Mouse (Mus musculus): Measurements from ENCODE around the gene Parn. TPM values are rescaled to one million over a fixed set of nuclear protein-coding genes. Genes with fewer than 3 reads are reported as not detected.
A peak's percentile ranks its signal among the peaks of the same experiment; 100 is the strongest.

The Parn gene
- polyA plus RNA-seq (2016; fragmentation: Nextera tagmentation; extraction: Ambion mirVana), result 29.1 and 29.3 TPM in 2 replicates

DNA sequence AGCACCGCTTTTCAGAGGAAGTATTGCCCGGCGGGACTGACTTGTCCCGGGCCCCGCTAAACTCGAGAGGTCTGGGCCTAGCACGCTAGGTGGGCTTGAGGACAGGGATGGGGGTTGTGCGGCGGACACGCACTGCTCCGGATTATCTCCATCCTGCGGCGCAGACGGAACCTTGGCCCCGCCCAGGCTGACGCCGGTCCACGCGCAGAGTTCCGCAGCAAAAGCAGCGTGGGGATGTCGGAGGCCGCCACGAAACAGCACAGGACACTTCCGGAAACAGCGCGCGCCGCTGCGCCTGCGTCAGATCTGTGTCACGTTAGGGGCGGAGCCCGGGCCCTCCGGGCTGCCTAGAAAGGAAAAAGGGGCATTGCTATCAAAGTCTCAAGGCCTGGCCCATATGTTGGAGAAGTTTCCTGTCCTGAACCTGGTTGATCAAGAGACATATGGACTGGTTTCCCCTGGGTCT, at the start of gene Parn:
TSS of gene Parn (minus strand) at position 293 of the 466 bp plus-strand sequence.
- peaks cover 16% of the 10 kb centered on the region for H3K4me1 ChIP-seq (replicated peaks)
- no peaks in the 10 kb centered on the region for H3K9me3 ChIP-seq (replicated peaks)
- no peaks in the 10 kb centered on the region for H3K27me3 ChIP-seq (replicated peaks)
- H3K4me2 ChIP-seq, result peak within 1 kb of the TSS; percentile 78
- H3K36me3 ChIP-seq, result peaks cover 19% of the 10 kb centered on the region
- under 1% methylated on average over 35 of the region's 35 CpGs for WGBS
- H3K27ac ChIP-seq (ENCODE audit: poor library complexity, severe bottlenecking), result peak within 1 kb of the TSS; percentile 72
- peak within 1 kb of the TSS; percentile 89 for H3K9ac ChIP-seq
- ATAC-seq (ENCODE audit: insufficient number of reproducible peaks, low FRiP score), result peak; percentile 90
- peak within 1 kb of the TSS; percentile 89 for H3K4me3 ChIP-seq

DNA sequence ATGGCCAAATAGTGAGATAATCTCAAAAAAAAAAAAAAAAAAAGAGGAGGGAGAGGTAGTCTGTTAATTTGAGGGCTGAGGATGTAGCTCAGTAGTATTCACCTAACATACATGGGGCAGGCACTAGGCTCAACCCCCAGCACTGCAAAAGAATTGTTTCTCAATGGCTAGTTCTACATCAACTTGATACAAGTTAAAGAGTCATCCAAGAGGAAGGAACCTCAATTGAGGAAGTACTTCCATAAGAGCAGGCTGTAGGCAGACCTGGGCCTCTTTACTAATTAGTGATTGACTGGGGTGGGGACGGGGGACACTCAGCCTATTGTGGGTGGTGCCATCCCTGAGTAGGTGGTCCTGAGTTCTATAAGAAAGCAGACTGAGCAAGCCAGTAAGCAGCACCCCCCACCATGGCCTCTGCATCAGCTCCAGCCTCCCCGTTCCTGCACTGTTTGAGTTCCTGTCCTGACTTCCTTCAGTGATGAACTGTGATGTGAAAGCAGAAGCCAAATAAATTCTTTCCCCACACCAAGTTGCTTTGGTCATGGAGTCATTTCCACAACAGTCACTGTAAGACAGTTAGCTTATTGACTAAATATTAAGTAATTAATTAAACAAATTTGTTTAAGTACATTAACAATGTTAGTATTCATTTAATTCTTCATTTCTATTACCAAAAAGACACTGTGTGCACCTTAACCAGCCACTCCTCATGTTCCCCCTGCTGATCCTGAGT, 49.0 kb upstream of the Parn start:
- H3K4me3 ChIP-seq, result no peak overlapping the region
- H3K9ac ChIP-seq, result no peak overlapping the region
- no peak for ATAC-seq (ENCODE audit: insufficient number of reproducible peaks, low FRiP score)
- 63% methylated on average over 2 of the region's 2 CpGs for WGBS
- H3K27me3 ChIP-seq (replicated peaks), result no peaks in the 10 kb centered on the region
- H3K4me1 ChIP-seq (replicated peaks), result no peaks in the 10 kb centered on the region
- no peak overlapping the region for H3K4me2 ChIP-seq
- H3K9me3 ChIP-seq (replicated peaks), result no peaks in the 10 kb centered on the region
- no peaks in the 10 kb centered on the region for H3K36me3 ChIP-seq
- no peak overlapping the region for H3K27ac ChIP-seq (ENCODE audit: poor library complexity, severe bottlenecking)

DNA sequence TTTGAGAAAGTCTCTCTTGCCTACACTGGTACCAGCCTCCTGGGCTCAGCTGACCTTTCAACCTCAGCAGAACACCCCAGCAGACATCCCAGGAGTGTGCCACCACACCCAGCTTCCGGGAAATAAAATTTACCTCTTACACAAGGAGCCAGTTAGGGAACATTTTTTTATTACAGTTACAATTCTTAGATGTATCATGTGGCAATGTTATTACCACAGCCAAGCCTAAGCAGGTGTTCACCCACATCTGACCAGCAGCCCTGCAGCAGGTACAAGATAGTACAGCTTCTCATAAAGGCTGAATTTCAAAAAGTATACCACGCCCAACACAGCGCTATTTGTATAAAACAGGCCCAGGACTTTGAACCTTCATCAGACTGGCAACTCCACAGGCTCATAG, 46.9 kb upstream of the Parn start:
- H3K9ac ChIP-seq, result no peak overlapping the region
- no peaks in the 10 kb centered on the region for H3K36me3 ChIP-seq
- no peaks in the 10 kb centered on the region for H3K9me3 ChIP-seq (replicated peaks)
- no peak for ATAC-seq (ENCODE audit: insufficient number of reproducible peaks, low FRiP score)
- no peak overlapping the region for H3K4me2 ChIP-seq
- H3K4me1 ChIP-seq (replicated peaks), result no peaks in the 10 kb centered on the region
- 80% methylated on average over 3 of the region's 3 CpGs for WGBS
- no peaks in the 10 kb centered on the region for H3K27me3 ChIP-seq (replicated peaks)
- H3K4me3 ChIP-seq, result no peak overlapping the region
- no peak overlapping the region for H3K27ac ChIP-seq (ENCODE audit: poor library complexity, severe bottlenecking)

DNA sequence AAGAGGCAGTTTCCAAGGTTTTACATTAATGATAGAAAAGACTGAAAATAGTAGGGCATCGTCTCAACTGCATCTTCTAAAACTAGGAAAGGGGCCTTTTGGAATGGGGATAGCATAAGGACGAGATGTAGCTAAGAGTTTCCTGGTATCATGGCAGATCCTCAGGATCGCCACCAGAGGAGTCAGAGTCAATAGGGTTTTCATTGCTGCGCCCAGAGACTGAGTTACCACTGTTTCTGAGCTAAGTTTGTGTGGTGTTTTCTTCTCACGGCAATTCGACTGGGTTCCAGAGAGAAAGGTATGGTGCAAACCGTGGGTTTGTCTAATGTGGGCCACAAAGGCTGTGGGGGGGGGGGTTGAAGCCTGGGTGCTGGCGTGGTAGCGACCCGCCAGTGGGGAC, 36.7 kb upstream of the Parn start:
- no peaks in the 10 kb centered on the region for H3K9me3 ChIP-seq (replicated peaks)
- H3K4me1 ChIP-seq (replicated peaks), result no peaks in the 10 kb centered on the region
- 93% methylated on average over 10 of the region's 10 CpGs for WGBS
- H3K27ac ChIP-seq (ENCODE audit: poor library complexity, severe bottlenecking), result no peak overlapping the region
- peaks cover 44% of the 10 kb centered on the region for H3K36me3 ChIP-seq
- no peaks in the 10 kb centered on the region for H3K27me3 ChIP-seq (replicated peaks)
- no peak overlapping the region for H3K9ac ChIP-seq
- ATAC-seq (ENCODE audit: insufficient number of reproducible peaks, low FRiP score), result no peak
- H3K4me3 ChIP-seq, result no peak overlapping the region
- H3K4me2 ChIP-seq, result no peak overlapping the region

DNA sequence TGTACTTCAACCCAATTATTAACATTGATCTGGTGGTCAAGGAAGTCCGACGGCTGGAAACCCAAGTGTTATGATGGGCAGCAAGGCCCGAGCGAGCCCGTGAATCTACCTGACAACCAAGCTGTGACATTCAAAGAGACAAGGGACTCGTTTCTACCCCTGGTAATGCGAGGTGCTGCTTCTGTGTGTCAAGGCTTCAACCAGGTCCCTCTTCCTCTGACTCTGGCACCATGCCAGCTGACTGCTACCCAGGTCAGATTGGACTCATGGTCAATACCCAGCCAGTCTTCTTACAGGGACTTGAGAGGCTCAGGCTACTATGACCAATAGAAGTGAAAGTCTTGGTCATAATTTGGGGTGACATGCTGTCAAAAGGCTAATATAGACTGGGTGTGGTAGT, 34.2 kb upstream of the Parn start:
- WGBS, result 92% methylated on average over 7 of the region's 7 CpGs
- Histone ChIP-seq H3K4me2 (no peak overlapping the region), H3K9ac (no peak overlapping the region), H3K36me3 (peaks cover 66% of the 10 kb centered on the region), H3K27ac (ENCODE audit: poor library complexity, severe bottlenecking) (no peak overlapping the region), H3K4me1 (replicated peaks) (no peaks in the 10 kb centered on the region), H3K27me3 (replicated peaks) (no peaks in the 10 kb centered on the region), H3K4me3 (no peak overlapping the region), H3K9me3 (replicated peaks) (no peaks in the 10 kb centered on the region)
- ATAC-seq (ENCODE audit: insufficient number of reproducible peaks, low FRiP score), result no peak

DNA sequence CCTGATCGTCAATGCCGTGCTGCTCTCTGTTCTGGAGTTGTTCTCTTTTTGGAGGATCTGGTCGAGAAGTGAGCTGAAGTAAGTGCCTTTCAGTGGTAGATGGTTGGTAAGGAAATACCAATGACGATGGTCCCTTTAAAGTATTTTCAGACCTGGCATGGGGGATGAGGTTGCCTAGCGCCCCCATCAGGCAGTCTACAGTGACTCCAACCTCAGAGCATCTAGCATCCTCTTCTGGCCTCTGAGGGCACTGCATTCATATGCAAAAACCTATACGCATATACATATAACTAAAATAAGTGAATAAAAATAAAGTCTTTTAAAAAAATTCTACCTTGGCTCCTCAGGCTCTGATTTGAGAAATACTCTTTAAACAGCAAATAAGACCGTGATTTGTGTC, 31.0 kb upstream of the Parn start:
- no peak overlapping the region for H3K9ac ChIP-seq
- H3K4me1 ChIP-seq (replicated peaks), result no peaks in the 10 kb centered on the region
- peaks cover 80% of the 10 kb centered on the region for H3K36me3 ChIP-seq
- no peak overlapping the region for H3K4me3 ChIP-seq
- WGBS, result 84% methylated on average over 7 of the region's 7 CpGs
- no peak for ATAC-seq (ENCODE audit: insufficient number of reproducible peaks, low FRiP score)
- H3K9me3 ChIP-seq (replicated peaks), result no peaks in the 10 kb centered on the region
- H3K27ac ChIP-seq (ENCODE audit: poor library complexity, severe bottlenecking), result no peak overlapping the region
- no peaks in the 10 kb centered on the region for H3K27me3 ChIP-seq (replicated peaks)
- no peak overlapping the region for H3K4me2 ChIP-seq

DNA sequence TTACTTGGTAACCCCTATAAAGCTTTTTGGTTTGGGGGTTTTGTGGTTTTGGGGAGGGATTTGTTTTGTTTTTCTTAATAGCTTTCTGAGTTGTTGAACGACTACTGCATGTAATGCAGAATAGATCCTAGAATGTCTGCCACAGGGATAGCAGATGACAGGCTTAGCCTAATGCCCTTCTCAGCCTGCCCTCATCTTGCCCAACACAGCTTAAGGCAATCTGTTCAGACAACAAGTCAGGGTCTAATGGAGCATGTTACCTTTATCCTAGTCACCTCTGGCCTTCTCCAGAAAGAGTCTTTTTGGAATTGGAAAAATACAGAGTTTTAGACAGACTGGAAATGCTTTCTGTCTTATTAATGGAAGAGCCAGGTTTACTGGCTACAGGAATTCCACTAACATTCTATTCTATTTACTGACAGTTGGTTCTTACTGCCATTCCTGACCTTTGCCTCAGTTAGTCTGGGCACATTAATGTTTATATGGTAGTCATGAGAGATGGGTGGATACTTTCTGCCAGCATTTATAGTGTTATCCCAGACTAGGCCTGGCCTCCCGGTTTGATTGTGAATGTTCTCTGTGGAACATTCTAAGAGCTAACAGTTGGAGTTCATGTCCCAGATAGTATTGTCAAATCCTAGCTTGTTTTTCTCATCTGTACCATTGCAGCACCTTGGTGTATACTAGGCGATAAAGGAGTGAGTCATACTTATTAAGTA, 10.8 kb upstream of the Parn start:
- no peak for ATAC-seq (ENCODE audit: insufficient number of reproducible peaks, low FRiP score)
- no peaks in the 10 kb centered on the region for H3K27me3 ChIP-seq (replicated peaks)
- no peak overlapping the region for H3K9ac ChIP-seq
- H3K4me1 ChIP-seq (replicated peaks), result no peaks in the 10 kb centered on the region
- H3K4me2 ChIP-seq, result no peak overlapping the region
- peaks cover 26% of the 10 kb centered on the region for H3K36me3 ChIP-seq
- H3K27ac ChIP-seq (ENCODE audit: poor library complexity, severe bottlenecking), result no peak overlapping the region
- WGBS, result 87% methylated on average over 3 of the region's 3 CpGs
- H3K4me3 ChIP-seq, result no peak overlapping the region
- no peaks in the 10 kb centered on the region for H3K9me3 ChIP-seq (replicated peaks)

DNA sequence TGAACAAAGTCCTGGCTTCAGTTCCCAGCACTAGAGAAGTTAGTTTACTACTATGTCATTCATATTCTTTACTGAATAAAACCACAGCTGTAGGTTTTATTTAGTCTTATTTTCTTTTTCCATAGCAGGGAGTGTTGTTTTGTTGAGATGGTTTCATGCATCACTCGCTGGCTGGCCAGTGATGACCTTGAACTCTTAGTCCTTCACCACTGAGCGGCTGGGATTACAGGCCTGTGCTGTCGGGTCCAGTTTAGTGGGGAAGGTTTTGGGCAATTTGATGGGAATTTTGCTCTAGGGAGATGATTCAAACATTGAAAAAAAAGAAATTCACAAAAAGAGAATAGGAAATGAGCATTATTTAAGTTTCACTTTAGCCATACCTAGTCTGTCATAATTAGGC, 6.5 kb upstream of the Parn start:
- no peak overlapping the region for H3K27ac ChIP-seq (ENCODE audit: poor library complexity, severe bottlenecking)
- H3K9me3 ChIP-seq (replicated peaks), result no peaks in the 10 kb centered on the region
- H3K36me3 ChIP-seq, result peaks cover 20% of the 10 kb centered on the region
- no peak for ATAC-seq (ENCODE audit: insufficient number of reproducible peaks, low FRiP score)
- H3K4me2 ChIP-seq, result no peak overlapping the region
- no peaks in the 10 kb centered on the region for H3K27me3 ChIP-seq (replicated peaks)
- H3K9ac ChIP-seq, result no peak overlapping the region
- no peak overlapping the region for H3K4me3 ChIP-seq
- 86% methylated on average over 3 of the region's 3 CpGs for WGBS
- peaks cover 8% of the 10 kb centered on the region for H3K4me1 ChIP-seq (replicated peaks)

DNA sequence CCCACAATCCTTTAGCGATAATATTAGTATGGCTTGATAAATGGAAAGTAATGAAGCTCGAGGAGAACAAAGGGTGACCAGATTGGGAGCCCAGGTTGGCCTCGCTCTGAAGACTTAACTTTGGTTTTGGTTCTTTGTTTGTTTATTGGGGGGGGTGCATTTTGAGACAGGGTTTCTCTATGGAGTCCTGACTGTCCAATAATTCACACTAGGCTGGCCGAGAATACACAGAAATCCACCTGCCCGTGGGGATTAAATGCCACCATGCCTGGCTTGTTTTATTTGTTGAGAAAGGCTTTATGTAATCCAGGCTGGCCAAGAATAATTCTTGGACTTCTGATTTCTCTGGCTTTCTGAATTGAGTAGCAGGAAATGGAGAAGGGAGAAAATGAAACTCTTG, 5.1 kb upstream of the Parn start:
- Histone ChIP-seq H3K36me3 (peaks cover 20% of the 10 kb centered on the region), H3K9me3 (replicated peaks) (no peaks in the 10 kb centered on the region), H3K27me3 (replicated peaks) (no peaks in the 10 kb centered on the region), H3K9ac (no peak overlapping the region), H3K4me2 (peak overlapping the region; percentile 79), H3K27ac (ENCODE audit: poor library complexity, severe bottlenecking) (no peak overlapping the region), H3K4me3 (peak overlapping the region; percentile 97), H3K4me1 (replicated peaks) (peaks cover 18% of the 10 kb centered on the region)
- 75% methylated on average over 5 of the region's 5 CpGs for WGBS
- ATAC-seq (ENCODE audit: insufficient number of reproducible peaks, low FRiP score), result no peak

DNA sequence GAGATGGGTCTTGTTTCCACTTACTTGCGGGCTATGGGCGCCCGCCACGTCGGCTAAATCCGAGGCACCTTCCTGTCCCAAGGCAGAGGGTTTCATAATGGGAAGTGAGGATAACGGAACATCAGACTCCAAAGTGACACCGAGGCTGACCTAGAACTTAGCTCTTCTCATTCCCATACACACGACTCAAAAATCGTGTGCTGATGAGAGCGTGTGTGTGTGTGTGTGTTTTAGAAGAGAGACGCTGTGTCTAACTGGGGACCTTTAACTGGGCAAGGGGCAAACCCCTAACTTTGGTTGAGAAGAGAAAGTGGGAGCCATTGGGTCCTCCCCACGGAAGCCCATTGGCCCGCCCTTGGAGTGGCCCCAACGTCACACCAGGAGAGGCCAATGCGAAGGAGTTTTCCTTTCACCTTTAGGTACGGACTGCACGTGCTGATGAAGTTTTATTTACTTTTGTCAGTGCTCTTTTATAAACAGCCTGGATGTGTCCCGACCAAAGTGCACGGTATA, 4.5 kb upstream of the Parn start:
- peak overlapping the region; percentile 96 for H3K9ac ChIP-seq
- H3K9me3 ChIP-seq (replicated peaks), result no peaks in the 10 kb centered on the region
- WGBS, result under 1% methylated on average over 20 of the region's 20 CpGs
- peak overlapping the region; percentile 97 for H3K4me3 ChIP-seq
- ATAC-seq (ENCODE audit: insufficient number of reproducible peaks, low FRiP score), result peak; percentile 59; the same call in 1 of the 2 replicates
- peaks cover 18% of the 10 kb centered on the region for H3K4me1 ChIP-seq (replicated peaks)
- peaks cover 13% of the 10 kb centered on the region for H3K36me3 ChIP-seq
- peak overlapping the region; percentile 79 for H3K4me2 ChIP-seq
- H3K27ac ChIP-seq (ENCODE audit: poor library complexity, severe bottlenecking), result peak overlapping the region; percentile 84
- H3K27me3 ChIP-seq (replicated peaks), result no peaks in the 10 kb centered on the region

DNA sequence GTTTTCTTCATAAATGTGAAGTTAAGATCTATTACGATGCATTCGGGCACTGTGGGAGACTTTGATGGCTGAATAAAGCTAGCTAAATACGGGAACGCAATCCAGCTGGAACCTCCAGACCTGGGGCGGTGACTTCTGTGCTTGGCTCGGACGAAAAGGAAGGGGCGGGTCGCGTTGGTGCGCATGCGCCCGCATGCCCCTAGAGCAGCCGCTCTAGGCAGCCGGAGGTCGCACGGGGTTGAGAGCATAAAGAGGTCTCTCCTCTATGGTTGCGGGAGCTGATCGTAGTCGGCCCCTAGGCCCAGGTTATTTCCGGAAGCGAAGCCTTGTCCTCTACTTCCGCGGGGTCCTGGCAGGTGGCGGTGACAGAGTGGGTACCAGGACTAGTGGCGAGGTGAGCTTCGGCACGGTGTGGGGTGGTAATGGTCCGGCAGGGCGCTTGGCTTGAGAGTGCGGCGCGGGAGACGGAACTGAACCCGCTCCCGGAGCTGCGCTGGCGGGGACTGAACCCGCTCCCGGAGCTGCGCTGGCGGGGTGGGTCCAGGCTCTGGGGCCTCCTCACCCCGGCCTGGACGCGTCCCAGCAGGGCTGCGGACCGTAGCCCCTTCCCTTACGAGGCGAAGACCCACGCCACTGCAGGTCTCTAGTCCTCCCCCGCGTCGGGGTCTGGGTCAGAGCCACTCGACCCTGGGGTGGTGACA, 3.9 kb upstream of the Parn start, which contains the start of the genes Bfar and 3110001I22Rik:
TSS of gene Bfar (plus strand) at position 174 of the 701 bp plus-strand sequence.
TSS of gene 3110001I22Rik (plus strand) at position 245 of the 701 bp plus-strand sequence.
- peaks cover 21% of the 10 kb centered on the region for H3K4me1 ChIP-seq (replicated peaks)

More for the DNA sequence above, 3.9 kb upstream of the Parn start, which contains the start of the genes Bfar and 3110001I22Rik:
- H3K4me2 ChIP-seq, result peak within 1 kb of the TSS; percentile 79
- H3K9ac ChIP-seq, result peak within 1 kb of the TSS; percentile 96
- H3K27me3 ChIP-seq (replicated peaks), result no peaks in the 10 kb centered on the region
- H3K36me3 ChIP-seq, result peaks cover 7% of the 10 kb centered on the region
- peak within 1 kb of the TSS; percentile 97 for H3K4me3 ChIP-seq
- WGBS, result under 1% methylated on average over 54 of the region's 54 CpGs
- peak; percentile 91 for ATAC-seq (ENCODE audit: insufficient number of reproducible peaks, low FRiP score)
- peak within 1 kb of the TSS; percentile 84 for H3K27ac ChIP-seq (ENCODE audit: poor library complexity, severe bottlenecking)
- no peaks in the 10 kb centered on the region for H3K9me3 ChIP-seq (replicated peaks)
